Mouse (Mus musculus): ENCODE data around the gene Egln1.

The Egln1 gene

GRCm38 (mm10) chr8:124897386-124898250 is 51.5 kb downstream of the Egln1 start, which contains the start of the genes Exoc8 and Sprtn:
Gene Exoc8, minus strand, starts transcription at chr8:124897705.
Gene Sprtn, plus strand, starts transcription at chr8:124897886.
- DNase-seq = peak; percentile 99

GRCm38 (mm10) chr8:124896632-124897385 is 52.3 kb downstream of the Egln1 start:
- peak; percentile 69 for DNase-seq

GRCm38 (mm10) chr8:124896010-124896631 is 53.0 kb downstream of the Egln1 start:
- DNase-seq = no peak

GRCm38 (mm10) chr8:124892596-124892995 is 56.5 kb downstream of the Egln1 start:
- DNase-seq = no peak

GRCm38 (mm10) chr8:124888385-124888784 is 60.7 kb downstream of the Egln1 start:
- DNase-seq = no peak

- no peak for DNase-seq
These were observed 70.1 kb downstream of the Egln1 start for GRCm38 (mm10) chr8:124878946-124879526.

GRCm38 (mm10) chr8:124878141-124878540 is 71.0 kb downstream of the Egln1 start:
- DNase-seq = no peak

- no peak for DNase-seq
These were observed 76.4 kb downstream of the Egln1 start for GRCm38 (mm10) chr8:124872690-124873089.

GRCm38 (mm10) chr8:124872081-124872480 is 77.0 kb downstream of the Egln1 start:
- DNase-seq = no peak

- no peak for DNase-seq
These were observed 77.7 kb downstream of the Egln1 start for GRCm38 (mm10) chr8:124871474-124871873.

GRCm38 (mm10) chr8:124869708-124870107 is 79.4 kb downstream of the Egln1 start:
- no peak for DNase-seq

- no peak for DNase-seq
These were observed 82.0 kb downstream of the Egln1 start for GRCm38 (mm10) chr8:124867126-124867525.

- DNase-seq = no peak
These were observed 82.5 kb downstream of the Egln1 start for GRCm38 (mm10) chr8:124866669-124867068.

GRCm38 (mm10) chr8:124863729-124864128 is 85.4 kb downstream of the Egln1 start:
- DNase-seq = no peak

- no peak for DNase-seq
These were observed 85.9 kb downstream of the Egln1 start for GRCm38 (mm10) chr8:124863163-124863677.

GRCm38 (mm10) chr8:124862321-124863162 is 86.6 kb downstream of the Egln1 start, which contains the start of the genes Gnpat and 2810004N23Rik:
Gene Gnpat, plus strand, starts transcription at chr8:124863033.
Gene 2810004N23Rik, minus strand, starts transcription at chr8:124863120.
- peak; percentile 94 for DNase-seq

- DNase-seq = no peak
These were observed 88.9 kb downstream of the Egln1 start for GRCm38 (mm10) chr8:124860188-124860587.

- DNase-seq = no peak
These were observed 89.7 kb downstream of the Egln1 start for GRCm38 (mm10) chr8:124859466-124859865.

All from right cerebral cortex, postnatal 25 days (tissue).